Mouse (Mus musculus): ENCODE data around the gene Gm9507.
"Not testable (repeated sequence)": the region's sequence is repeated elsewhere in the genome, so short reads cannot be mapped to it uniquely, and the experiment has no call there.

DNA sequence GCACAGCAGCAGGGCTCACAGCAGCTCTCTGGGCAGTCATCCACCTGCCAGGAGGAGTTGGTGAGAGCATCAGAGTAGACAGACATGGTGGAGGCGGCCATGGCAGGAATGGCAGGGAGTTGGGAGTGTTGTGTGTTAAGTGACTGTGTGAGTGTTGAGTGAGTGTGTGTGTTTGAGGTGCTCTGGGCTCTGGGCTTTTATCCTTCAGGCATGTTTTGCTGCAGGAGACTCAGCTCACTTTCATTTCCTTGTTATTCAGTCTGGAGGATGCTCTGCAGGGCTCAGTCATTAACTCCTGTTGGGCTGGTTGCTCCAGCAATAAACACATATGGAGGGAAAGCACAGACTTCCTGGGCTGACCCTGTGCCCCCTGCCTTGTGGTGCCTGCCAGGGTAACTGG lies 29.2 kb downstream of the Gm9507 start, which contains the start of gene Gm3250:
- TF ChIP-seq CTCF (IDR thresholded peaks at IDR 0.05; ENCODE audit: borderline replicate concordance, extremely low read depth, insufficient read depth, insufficient read length); POLR2A (IDR thresholded peaks at IDR 0.05; ENCODE audit: borderline replicate concordance, extremely low read depth, insufficient read depth, insufficient read length, poor library complexity, severe bottlenecking): not testable (repeated sequence)
